Mouse (Mus musculus) liver, postnatal 0 days (tissue): ENCODE measurements at regions not wholly inside any gene's neighbourhood (a gene's known extent, or its start where the extent isn't known, plus 50 kb on each side); places are given as distances from the start of the nearest gene placed in this dataset.

Source experiments
- CTCF ChIP-seq: sonication (generic); IDR thresholded peaks from 2 replicates; pipeline ENCODE4 v1.5.1; 2016; ENCODE audit warnings: antibody characterized with exemption, low read depth
- EP300 ChIP-seq: IDR thresholded peaks from 2 replicates; pipeline ENCODE4 v1.6.1; 2016; ENCODE audit warnings: antibody characterized with exemption, low read depth, mild to moderate bottlenecking

- TF ChIP-seq CTCF (no peak), EP300 (no peak)
Observed at GRCm38 (mm10) chr6:51171761-51172160, 260.7 kb upstream of the Nfe2l3 start.
